Mouse (Mus musculus): ENCODE measurements around the gene Tnip1.

Gene Tnip1

GRCm38 (mm10) chr11:54869318-54869717 lies 93.4 kb downstream of the Tnip1 start:
- no peak for DNase-seq

- DNase-seq: no peak
These were observed 94.3 kb downstream of the Tnip1 start for GRCm38 (mm10) chr11:54868445-54868844.

DNA sequence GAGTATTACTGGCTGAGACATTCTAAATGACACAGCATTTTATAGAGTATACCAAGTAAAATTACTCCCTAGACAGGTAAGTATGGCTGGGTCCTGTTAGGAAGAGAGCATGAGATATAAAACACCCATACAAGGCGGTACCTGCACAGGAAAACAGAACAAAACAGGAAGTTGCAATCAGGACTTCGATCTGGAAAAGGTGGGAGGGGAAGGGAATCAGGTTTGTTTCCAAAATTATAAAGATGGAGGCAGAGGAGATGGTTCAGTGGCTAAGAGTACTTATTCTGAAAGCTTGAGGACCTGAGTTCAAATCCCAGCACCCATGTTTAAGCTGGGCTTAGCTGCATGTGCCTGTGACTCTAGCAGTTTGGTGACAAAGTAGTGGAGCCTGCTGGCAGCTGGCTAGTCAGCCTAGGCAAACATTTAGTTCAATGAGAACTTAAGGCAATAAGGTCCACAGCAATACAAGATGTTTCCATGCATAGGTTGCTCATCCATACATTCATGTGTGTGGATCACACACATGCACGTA lies 94.7 kb downstream of the Tnip1 start:
- no peak for DNase-seq

- no peak for DNase-seq
These were observed 95.7 kb downstream of the Tnip1 start for GRCm38 (mm10) chr11:54867049-54867385.

- DNase-seq: peak; percentile 80 to 85
These were observed 96.3 kb downstream of the Tnip1 start, which contains the start of gene Hint1 for GRCm38 (mm10) chr11:54866119-54867048. Gene Hint1 (plus strand): TSS chr11:54866383.

DNA sequence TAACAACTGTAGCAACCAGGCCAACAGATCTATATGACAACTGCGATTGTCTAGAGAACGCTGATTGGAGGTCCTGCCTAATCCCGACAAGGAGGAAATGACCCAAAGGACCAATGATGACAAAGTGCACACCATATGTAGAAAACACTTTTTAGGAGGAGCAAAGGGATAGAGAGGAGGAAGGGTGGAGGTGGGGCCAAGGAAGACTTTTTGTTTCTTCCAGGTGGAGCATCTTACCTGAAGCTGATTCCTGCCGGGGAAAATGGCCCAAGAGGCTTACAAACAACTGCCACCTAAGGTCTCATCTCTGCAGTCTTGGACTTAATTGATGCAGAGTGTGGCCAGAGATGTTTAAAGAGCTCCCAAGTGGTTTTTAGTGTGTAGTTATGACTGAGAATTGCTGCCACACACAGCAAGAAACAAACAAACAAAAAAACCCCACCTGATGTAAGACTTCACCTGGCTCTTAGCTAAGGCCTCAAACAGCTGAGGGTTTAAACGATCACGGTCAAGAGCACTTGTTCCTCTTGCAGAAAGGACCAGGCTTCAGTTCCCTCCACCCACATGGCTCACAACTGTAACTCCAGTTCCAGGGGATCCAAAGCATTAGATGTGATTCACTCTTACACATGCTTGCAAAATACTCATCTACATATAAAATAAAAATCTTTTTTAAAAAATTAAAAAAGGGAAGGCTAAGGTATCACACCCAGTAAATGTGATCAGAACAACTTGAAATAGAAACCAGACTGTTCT lies 97.2 kb downstream of the Tnip1 start:
- no peak for DNase-seq

- DNase-seq: no peak
These were observed 99.8 kb downstream of the Tnip1 start for GRCm38 (mm10) chr11:54862621-54863520.

DNA sequence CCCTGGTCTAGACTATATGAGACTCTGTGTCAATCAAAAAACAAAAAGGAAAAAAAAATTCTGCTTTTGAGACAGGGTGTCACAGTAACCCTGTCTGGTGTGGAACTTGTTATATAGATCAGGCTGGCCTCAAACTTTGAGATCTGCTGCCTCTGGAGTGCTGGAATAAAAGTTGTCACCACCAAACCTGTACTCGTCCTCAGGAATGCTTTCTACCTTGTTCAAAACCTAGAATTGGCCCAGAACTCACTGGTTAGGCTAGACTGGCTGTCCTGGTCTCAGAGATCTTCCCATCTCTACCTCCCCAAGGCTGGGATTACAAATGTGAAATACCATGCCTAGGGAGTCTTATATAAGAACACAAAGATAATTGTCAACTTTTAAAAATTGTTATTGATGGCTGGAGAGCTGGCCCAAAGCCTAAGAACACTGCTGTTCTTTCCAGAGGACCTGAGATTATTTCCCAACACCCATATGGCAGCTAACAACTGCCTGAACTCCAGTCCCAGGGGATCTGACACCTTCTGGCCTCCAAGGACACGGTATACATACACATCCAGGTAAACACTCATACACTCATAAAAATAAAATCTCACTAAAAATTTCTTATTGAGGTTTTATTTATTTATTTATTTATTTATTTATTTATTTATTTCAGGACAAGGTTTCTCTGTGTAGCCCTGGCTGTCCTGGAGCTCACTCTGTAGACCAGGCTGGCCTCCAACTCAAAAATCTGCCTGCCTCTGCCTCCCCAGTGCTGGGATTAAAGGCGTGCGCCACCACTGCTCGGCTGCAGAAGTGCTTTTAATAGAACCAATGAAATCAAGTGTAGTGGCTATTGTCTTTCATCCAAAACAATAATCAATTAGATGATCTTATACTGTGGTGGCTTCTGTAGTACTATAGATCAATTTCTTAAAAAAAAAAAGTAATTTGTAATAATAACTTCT lies 101.0 kb downstream of the Tnip1 start:
- DNase-seq: no peak
